Mouse (Mus musculus) lung, postnatal 0 days (tissue): ENCODE results near the gene Fbxo8.

Source experiments
- CTCF ChIP-seq: IDR thresholded peaks from 2 replicates; pipeline ENCODE4 v1.5.1; 2016; ENCODE audit warnings: antibody characterized with exemption, mild to moderate bottlenecking
- EP300 ChIP-seq: IDR thresholded peaks from 2 replicates; pipeline ENCODE4 v1.6.1; 2016; ENCODE audit warnings: antibody characterized with exemption, mild to moderate bottlenecking, control low read depth

DNA sequence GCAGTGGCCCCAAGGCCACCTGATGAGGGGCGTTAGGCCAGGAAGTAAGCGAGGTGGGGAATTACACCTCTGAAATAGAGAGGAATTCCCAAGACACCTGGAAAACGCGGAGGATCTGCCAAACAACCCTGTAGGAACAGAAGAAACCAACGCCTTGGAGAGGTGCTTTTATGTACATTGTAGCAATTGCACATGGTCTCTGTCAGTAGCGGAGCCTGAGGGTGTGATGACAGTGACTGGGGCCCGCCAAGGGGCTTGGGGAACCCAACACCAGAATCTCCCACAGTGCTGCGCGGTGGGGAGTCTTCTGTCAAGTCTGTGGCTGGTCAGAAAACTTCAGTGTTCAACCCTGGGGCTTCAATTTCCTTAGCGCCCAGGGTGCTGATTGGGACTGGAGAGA, 72.5 kb downstream of the Fbxo8 start:
- TF ChIP-seq CTCF (no peak), EP300 (no peak)
